Mouse (Mus musculus): ENCODE results near the gene Gpr108.

DNA sequence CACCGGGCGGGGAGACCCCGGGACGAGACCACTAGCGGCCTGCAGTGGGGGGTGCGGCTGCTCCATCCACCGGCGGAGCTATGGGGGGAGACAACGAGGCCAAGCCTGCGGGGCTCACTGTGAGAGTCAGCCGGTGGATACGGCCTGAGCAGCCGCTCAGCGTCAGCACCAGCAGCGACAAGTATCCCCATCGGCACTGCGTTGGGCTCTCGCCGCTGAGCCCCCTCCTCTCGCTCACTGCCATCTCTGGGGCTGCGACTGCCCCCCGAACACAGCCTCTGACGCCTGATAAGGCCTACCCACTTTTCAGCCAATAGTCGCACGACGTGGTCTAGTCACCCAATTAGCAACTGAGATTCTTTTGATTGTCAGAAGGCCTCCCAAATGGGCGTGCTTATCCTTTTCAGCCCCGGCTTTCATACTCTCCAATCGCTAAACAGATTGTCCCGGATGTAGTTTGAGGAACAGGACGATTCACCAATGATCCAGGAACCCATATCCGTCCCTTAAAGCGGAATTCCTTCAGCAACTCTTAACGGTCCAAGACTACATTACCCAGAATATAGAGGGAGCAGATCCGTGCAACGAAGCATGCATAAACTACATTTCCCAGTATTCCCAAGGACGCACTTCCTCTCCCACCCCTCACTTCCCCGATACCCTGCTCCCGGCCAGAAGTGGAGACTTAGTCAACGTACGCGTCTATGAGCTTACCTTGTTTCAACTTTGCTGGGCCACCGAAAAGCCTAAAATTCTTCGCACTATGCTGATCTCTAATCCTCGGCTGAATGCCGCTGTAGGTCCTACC is 649 bp downstream of the Gpr108 start:
- peak; percentile 58 for TF ChIP-seq POLR2A (IDR thresholded peaks at IDR 0.05; ENCODE audit: extremely low read depth, insufficient read depth, low read length)
- TF ChIP-seq CTCF (IDR thresholded peaks at IDR 0.05; ENCODE audit: low read depth, low read length): no peak

All from liver, adult 2 months (tissue).